Mouse (Mus musculus) embryonic stem cell, embryonic (primary cell): ENCODE results near the gene Gm9639.
"Not testable (repeated sequence)": the region's sequence is repeated elsewhere in the genome, so short reads cannot be mapped to it uniquely, and the experiment has no call there.

Experiments used
- CTCF ChIA-PET, 4 experiments: fragments of 300-600 bp in 2 of 4; fragments of 350-600 bp in 2 of 4; sonication (Branson Sonifier 250); formaldehyde crosslinking; loops; one replicate each; lab custom pipeline; 2022; ENCODE audit warnings: inconsistent platforms in 2 of 4; lab: Charles Lee
- POLR2A ChIA-PET, 4 experiments: fragments of 300-600 bp in 2 of 4; fragments of 350-600 bp in 2 of 4; sonication (Branson Sonifier 250); formaldehyde crosslinking; loops; one replicate each; lab custom pipeline; 2022; ENCODE audit warnings: antibody characterized with exemption in 4 of 4, inconsistent platforms in 1 of 4; lab: Charles Lee

Gene Gm9639

GRCm38 (mm10) chr10:77772142-77772541, 22.7 kb downstream of the Gm9639 start:
- CTCF ChIA-PET, POLR2A ChIA-PET: not testable (repeated sequence)

GRCm38 (mm10) chr10:77771225-77771624, 23.7 kb downstream of the Gm9639 start, which contains the start of gene Gm3238:
Gene Gm3238 (minus strand): TSS chr10:77771325.
- CTCF ChIA-PET, result not testable (repeated sequence)

DNA sequence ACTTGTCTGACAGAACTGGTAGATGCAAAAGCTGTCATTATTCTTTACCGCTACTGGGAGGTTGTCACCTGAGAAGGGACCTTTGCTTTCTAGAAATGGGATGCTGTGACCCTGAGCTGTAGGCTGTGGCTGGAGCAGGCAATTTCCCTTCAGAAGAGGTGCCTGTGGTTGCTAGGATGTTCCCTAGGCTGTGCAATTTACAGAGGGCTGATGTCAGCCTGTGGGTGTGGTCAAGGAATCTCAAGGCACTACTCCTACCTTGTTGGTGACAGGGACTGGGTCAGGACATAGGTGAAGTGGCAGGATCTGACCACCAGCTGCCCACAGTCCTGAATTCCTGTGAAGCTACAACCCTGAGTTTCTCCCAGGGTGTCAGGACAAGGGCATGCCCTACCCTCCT, 25.1 kb downstream of the Gm9639 start:
- CTCF ChIA-PET, result no interaction called here
- POLR2A ChIA-PET, result no interaction called here

More at GRCm38 (mm10) chr10:77771225-77771624, 23.7 kb downstream of the Gm9639 start, which contains the start of gene Gm3238:
- POLR2A ChIA-PET, result not testable (repeated sequence)

DNA sequence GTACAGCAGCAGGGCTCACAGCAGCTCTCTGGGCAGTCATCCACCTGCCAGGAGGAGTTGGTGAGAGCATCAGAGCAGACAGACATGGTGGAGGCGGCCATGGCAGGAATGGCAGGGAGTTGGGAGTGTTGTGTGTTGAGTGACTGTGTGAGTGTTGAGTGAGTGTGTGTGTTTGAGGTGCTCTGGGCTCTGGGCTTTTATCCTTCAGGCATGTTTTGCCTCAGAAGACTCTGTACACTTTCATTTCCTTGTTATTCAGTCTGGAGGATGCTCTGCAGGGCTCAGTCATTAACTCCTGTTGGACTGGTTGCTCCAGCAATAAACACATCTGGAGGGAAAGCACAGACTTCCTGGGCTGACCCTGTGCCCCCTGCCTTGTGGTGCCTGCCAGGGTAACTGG, 35.3 kb downstream of the Gm9639 start, which contains the start of gene Gm3233:
Gene Gm3233, minus strand, starts transcription at position 101 of the 400 bp plus-strand sequence.
- POLR2A ChIA-PET, CTCF ChIA-PET: not testable (repeated sequence)

GRCm38 (mm10) chr10:77753448-77753847, 41.4 kb downstream of the Gm9639 start:
- ChIA-PET POLR2A (no interaction called here), CTCF (interaction anchor here (0.6 to 1.9 kb wide), 13 partner anchors 56 to 1897 kb away, joined by 3 to 10 read pairs (median 5); partner anchors contain the start of gene Krtap10-10 (in 1 of the 4))

- CTCF ChIA-PET, result interaction anchor here (0.6 to 1.9 kb wide), 5 partner anchors 125 to 249 kb away, joined by 4 to 7 read pairs (median 5); no protein-coding TSS in a partner anchor
- POLR2A ChIA-PET, result not testable (repeated sequence)
Measured at GRCm38 (mm10) chr10:77752312-77752711, 42.6 kb downstream of the Gm9639 start.

- CTCF ChIA-PET, result interaction anchor here in 1 of 4 experiments (1.8 kb wide), 1 partner anchor 27 kb away, joined by 5 read pairs; no protein-coding TSS in a partner anchor
Measured at GRCm38 (mm10) chr10:77751254-77751653, 43.6 kb downstream of the Gm9639 start, which contains the start of gene Gm9736. Gene Gm9736 (minus strand): TSS chr10:77751354.

GRCm38 (mm10) chr10:77750686-77751085, 44.2 kb downstream of the Gm9639 start:
- POLR2A ChIA-PET, result not testable (repeated sequence)
- CTCF ChIA-PET, result interaction anchor here in 1 of 4 experiments (1.8 kb wide), 1 partner anchor 26 kb away, joined by 5 read pairs; no protein-coding TSS in a partner anchor

More at GRCm38 (mm10) chr10:77751254-77751653, 43.6 kb downstream of the Gm9639 start, which contains the start of gene Gm9736:
- POLR2A ChIA-PET, result not testable (repeated sequence)
